Mouse (Mus musculus) ES-Bruce4 (cell line): ENCODE data around the gene Il22ra1. TPM values are rescaled to one million over a fixed set of nuclear protein-coding genes. Genes with fewer than 3 reads are reported as not detected.
A peak's percentile ranks its signal among the peaks of the same experiment; 100 is the strongest.

Source experiments
- H3K27ac ChIP-seq: 2 replicates; pipeline ENCODE4 v1.5.1; 2012; ENCODE audit warnings: low read length, inconsistent platforms; ENCODE audit not compliant: insufficient read depth
- H3K27me3 ChIP-seq: 2 replicates; pipeline ENCODE4 v1.6.1; 2012; ENCODE audit warnings: mild to moderate bottlenecking, low read length, inconsistent platforms; ENCODE audit not compliant: control insufficient read depth, poor library complexity, insufficient read depth, severe bottlenecking
- H3K36me3 ChIP-seq: 2 replicates; pipeline ENCODE4 v1.6.1; 2012; ENCODE audit warnings: inconsistent platforms, mild to moderate bottlenecking, low read length, moderate library complexity; ENCODE audit not compliant: control insufficient read depth, poor library complexity, insufficient read depth, severe bottlenecking
- H3K4me1 ChIP-seq: one replicate; pipeline ENCODE4 v1.8.1; 2011; ENCODE audit warnings: low read length; ENCODE audit not compliant: control insufficient read depth, insufficient read depth
- H3K4me3 ChIP-seq: 2 replicates; pipeline ENCODE4 v1.5.1; 2011; ENCODE audit warnings: low read depth, mild to moderate bottlenecking, low read length
- H3K9ac ChIP-seq: 2 replicates; pipeline ENCODE4 v1.6.1; 2012; ENCODE audit warnings: low read depth, mild to moderate bottlenecking, inconsistent platforms; ENCODE audit not compliant: poor library complexity, severe bottlenecking
- H3K9me3 ChIP-seq: replicated peaks from 2 replicates; pipeline ENCODE4 v1.6.1; 2012; ENCODE audit warnings: mild to moderate bottlenecking, low read length, inconsistent platforms; ENCODE audit not compliant: control insufficient read depth, poor library complexity, insufficient read depth, severe bottlenecking
- CTCF ChIP-seq: IDR thresholded peaks from one replicate; pipeline ENCODE4 v1.8.1; 2011; ENCODE audit warnings: low read depth, low read length
- EP300 ChIP-seq: IDR thresholded peaks from 2 replicates; pipeline ENCODE4 v1.6.1; 2011; ENCODE audit warnings: low read depth, low read length; ENCODE audit not compliant: insufficient read depth
- POLR2A ChIP-seq: IDR thresholded peaks from one replicate; pipeline ENCODE4 v1.8.1; 2011; ENCODE audit warnings: low read length; ENCODE audit not compliant: insufficient read depth
- polyA plus RNA-seq: library from polyadenylated mRNA; stranded (reverse); fragments of >200 nt; gene quantifications from 2 replicates; pipeline ENCODE4 v1.2.4, GENCODE M21; 2011; ENCODE audit warnings: low read depth; ENCODE audit not compliant: missing spikeins, insufficient read depth, insufficient read length

Gene Il22ra1
- polyA plus RNA-seq, 1 experiment = not detected

DNA sequence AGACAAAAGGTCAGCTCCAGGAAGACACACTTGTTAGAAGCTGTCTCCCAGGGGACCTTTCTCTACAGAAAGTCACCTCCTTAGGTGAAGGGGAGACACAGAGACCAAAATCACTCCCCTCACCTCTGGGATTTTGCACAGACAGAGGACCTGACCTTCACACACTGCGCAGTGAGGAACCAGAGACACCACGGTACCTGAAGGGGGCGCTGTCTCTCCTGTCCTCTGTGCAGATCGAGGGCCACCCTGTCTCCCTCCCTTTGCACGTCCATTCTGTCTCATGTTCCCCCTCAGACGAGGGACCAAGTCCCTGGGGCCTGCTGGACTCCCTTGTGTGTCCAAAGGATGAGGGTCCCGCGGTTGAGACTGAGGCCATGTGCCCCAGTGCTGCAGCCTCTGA lies 22.9 kb downstream of the Il22ra1 start:
- Histone ChIP-seq H3K27ac (no peak overlapping the region), H3K27me3 (no peaks in the 10 kb centered on the region), H3K9ac (no peak overlapping the region), H3K4me3 (no peak overlapping the region), H3K36me3 (no peaks in the 10 kb centered on the region), H3K4me1 (no peaks in the 10 kb centered on the region), H3K9me3 (no peaks in the 10 kb centered on the region)
- no peak for TF ChIP-seq EP300
- TF ChIP-seq CTCF = peak; percentile 71
- TF ChIP-seq POLR2A = no peak

GRCm38 (mm10) chr4:135752106-135752778 lies 24.3 kb downstream of the Il22ra1 start:
- H3K9ac ChIP-seq = no peak overlapping the region
- no peaks in the 10 kb centered on the region for H3K27me3 ChIP-seq
- TF ChIP-seq CTCF (no peak), EP300 (no peak), POLR2A (no peak)
- H3K36me3 ChIP-seq = no peaks in the 10 kb centered on the region
- no peak overlapping the region for H3K4me3 ChIP-seq
- no peaks in the 10 kb centered on the region for H3K4me1 ChIP-seq
- H3K9me3 ChIP-seq = no peaks in the 10 kb centered on the region
- no peak overlapping the region for H3K27ac ChIP-seq

DNA sequence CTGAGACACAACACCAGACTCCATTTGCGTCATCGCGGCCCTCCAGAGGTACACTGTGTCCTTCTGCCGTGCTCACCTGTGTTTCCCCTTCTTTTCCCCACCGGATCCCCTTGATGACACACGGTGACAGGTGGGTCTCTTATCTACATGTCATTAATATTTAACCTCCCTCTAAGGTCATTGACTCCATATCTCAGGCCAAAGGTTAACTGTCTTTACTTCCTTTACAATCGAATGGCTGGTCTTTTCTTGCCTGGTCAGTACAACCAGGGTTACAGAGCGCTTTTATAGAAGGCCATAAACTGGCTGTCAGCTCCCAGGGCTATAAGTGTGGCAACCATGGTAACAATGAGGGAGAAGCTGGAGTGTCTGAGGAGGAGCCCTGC lies 24.8 kb downstream of the Il22ra1 start:
- Histone ChIP-seq H3K36me3 (no peaks in the 10 kb centered on the region), H3K27ac (no peak overlapping the region), H3K4me3 (no peak overlapping the region), H3K4me1 (no peaks in the 10 kb centered on the region), H3K9me3 (no peaks in the 10 kb centered on the region), H3K9ac (no peak overlapping the region), H3K27me3 (no peaks in the 10 kb centered on the region)
- TF ChIP-seq EP300 (no peak), CTCF (no peak), POLR2A (no peak)

GRCm38 (mm10) chr4:135758331-135758730 lies 30.4 kb downstream of the Il22ra1 start:
- no peaks in the 10 kb centered on the region for H3K27me3 ChIP-seq
- H3K27ac ChIP-seq = no peak overlapping the region
- H3K4me3 ChIP-seq = no peak overlapping the region
- H3K36me3 ChIP-seq = no peaks in the 10 kb centered on the region
- TF ChIP-seq CTCF (peak; percentile 65), EP300 (no peak)
- no peaks in the 10 kb centered on the region for H3K4me1 ChIP-seq
- no peaks in the 10 kb centered on the region for H3K9me3 ChIP-seq
- no peak overlapping the region for H3K9ac ChIP-seq

- Histone ChIP-seq H3K4me1 (no peaks in the 10 kb centered on the region), H3K27ac (no peak overlapping the region), H3K4me3 (no peak overlapping the region), H3K27me3 (no peaks in the 10 kb centered on the region), H3K36me3 (no peaks in the 10 kb centered on the region), H3K9ac (no peak overlapping the region), H3K9me3 (no peaks in the 10 kb centered on the region)
- TF ChIP-seq POLR2A (no peak), EP300 (no peak), CTCF (no peak)
Observed at GRCm38 (mm10) chr4:135758825-135759224, 30.9 kb downstream of the Il22ra1 start.

GRCm38 (mm10) chr4:135759356-135759976 lies 31.5 kb downstream of the Il22ra1 start, which contains the start of gene Myom3:
Gene Myom3, plus strand, starts transcription at chr4:135759715.
- no peak within 1 kb of the TSS for H3K4me3 ChIP-seq
- no peaks in the 10 kb centered on the region for H3K27me3 ChIP-seq
- H3K9ac ChIP-seq = no peak within 1 kb of the TSS
- H3K4me1 ChIP-seq = no peaks in the 10 kb centered on the region
- TF ChIP-seq EP300 = no peak
- H3K27ac ChIP-seq = no peak within 1 kb of the TSS
- no peaks in the 10 kb centered on the region for H3K9me3 ChIP-seq
- H3K36me3 ChIP-seq = no peaks in the 10 kb centered on the region
